Mouse (Mus musculus): ENCODE data around the gene Eri3. TPM values are rescaled to one million over a fixed set of nuclear protein-coding genes. Genes with fewer than 3 reads are reported as not detected.

Eri3 gene
- total RNA-seq, 2 experiments from 2014 or later = 9.4 to 20.4 TPM

GRCm38 (mm10) chr4:117705361-117705760 lies 155.2 kb downstream of the Eri3 start:
- no peak for ATAC-seq (replicated peaks; ENCODE audit: low FRiP score, poor library complexity, severe bottlenecking)

GRCm38 (mm10) chr4:117708780-117709550 lies 158.8 kb downstream of the Eri3 start:
- ATAC-seq (replicated peaks; ENCODE audit: low FRiP score, poor library complexity, severe bottlenecking) = no peak

GRCm38 (mm10) chr4:117712314-117712713 lies 162.1 kb downstream of the Eri3 start:
- ATAC-seq (replicated peaks; ENCODE audit: low FRiP score, poor library complexity, severe bottlenecking) = no peak

GRCm38 (mm10) chr4:117713303-117714098 lies 163.3 kb downstream of the Eri3 start:
- no peak for ATAC-seq (replicated peaks; ENCODE audit: low FRiP score, poor library complexity, severe bottlenecking)

Other genes starting within 250 kb of the Eri3 start
- gene Rnf220, start 53.3 kb upstream of the Eri3 start, total RNA-seq (2015; ENCODE audit: low replicate concordance) = 6.3 and 19.0 TPM in 2 replicates
- 19.5 and 22.1 TPM in 2 replicates for gene Rnf220, start 53.3 kb upstream of the Eri3 start, total RNA-seq (2017; ENCODE audit: low replicate concordance)
- gene Dmap1, start 131.9 kb downstream of the Eri3 start, total RNA-seq (2015; ENCODE audit: low replicate concordance) = 5.6 and 9.8 TPM in 2 replicates
- 6.7 and 17.0 TPM in 2 replicates for gene Dmap1, start 131.9 kb downstream of the Eri3 start, total RNA-seq (2017; ENCODE audit: low replicate concordance)
- gene Gm12845, start 174.0 kb downstream of the Eri3 start, total RNA-seq (2015; ENCODE audit: low replicate concordance) = not detected in 2 replicates
- gene Gm12845, start 174.0 kb downstream of the Eri3 start, total RNA-seq (2017; ENCODE audit: low replicate concordance) = not detected in 2 replicates
- gene Klf17, start 215.3 kb downstream of the Eri3 start, total RNA-seq (2015; ENCODE audit: low replicate concordance) = not detected in 2 replicates
- gene Klf17, start 215.3 kb downstream of the Eri3 start, total RNA-seq (2017; ENCODE audit: low replicate concordance) = 0.51 TPM in 1 of 2 replicates, not detected in the other